Mouse (Mus musculus): ENCODE results near the gene Arap1.

Arap1 gene

DNA sequence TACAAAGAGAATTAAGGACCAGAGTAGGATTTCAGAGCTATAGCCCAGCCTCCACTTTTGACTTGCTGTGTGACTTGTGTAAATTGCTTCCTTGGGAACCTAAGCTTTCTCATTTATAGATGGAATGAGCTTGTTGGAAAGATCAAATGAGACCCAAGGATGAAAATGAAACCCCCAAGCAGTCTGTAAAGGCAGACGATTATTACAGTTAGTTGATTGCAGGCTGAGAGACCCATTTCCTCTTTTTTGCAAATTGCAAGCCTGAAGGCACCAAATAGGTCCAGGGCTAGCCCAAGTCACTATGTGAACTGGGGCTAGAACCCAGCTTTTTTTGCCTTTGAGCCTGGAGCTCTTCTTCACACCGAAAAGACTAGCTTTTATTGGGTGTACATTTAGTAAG lies 36.8 kb upstream of the Arap1 start:
- Histone ChIP-seq H3K4me1 (replicated peaks; ENCODE audit: low read depth, low read length) (peaks cover 19% of the 10 kb centered on the region), H3K9me3 (ENCODE audit: low read length) (no peaks in the 10 kb centered on the region), H3K36me3 (ENCODE audit: insufficient read depth, low read length) (no peaks in the 10 kb centered on the region), H3K27me3 (ENCODE audit: insufficient read depth, low read length) (peaks cover 5% of the 10 kb centered on the region), H3K4me3 (replicated peaks; ENCODE audit: low read length) (peak overlapping the region; percentile 81)
- TF ChIP-seq CTCF (conservative IDR thresholded peaks at IDR 0.05; ENCODE audit: low read length) (no peak), NANOG (IDR thresholded peaks at IDR 0.05; ENCODE audit: borderline replicate concordance, low read length) (no peak), POU5F1 (IDR thresholded peaks at IDR 0.05; ENCODE audit: borderline replicate concordance, low read length) (no peak)

DNA sequence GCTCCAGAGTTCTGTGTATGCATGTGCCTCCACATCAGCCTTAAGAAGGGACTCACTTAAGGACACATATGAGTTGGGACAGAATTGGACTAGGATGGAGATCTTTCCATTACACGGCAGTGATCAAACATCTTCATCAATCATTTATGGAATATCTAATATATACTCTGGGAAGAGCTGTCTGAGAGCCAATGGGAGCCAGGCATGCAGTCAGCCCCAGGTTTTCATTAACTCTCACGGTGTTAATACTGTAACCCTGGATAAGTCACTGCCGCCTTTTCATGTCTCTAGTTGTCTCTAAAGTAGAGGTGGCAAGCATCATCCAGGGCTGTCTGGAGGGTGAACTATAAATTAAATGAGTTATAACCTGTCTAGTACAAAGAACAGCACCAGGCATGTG lies 34.8 kb upstream of the Arap1 start:
- no peaks in the 10 kb centered on the region for H3K36me3 ChIP-seq (ENCODE audit: insufficient read depth, low read length)
- peaks cover 11% of the 10 kb centered on the region for H3K27me3 ChIP-seq (ENCODE audit: insufficient read depth, low read length)
- H3K4me1 ChIP-seq (replicated peaks; ENCODE audit: low read depth, low read length), result peaks cover 25% of the 10 kb centered on the region
- TF ChIP-seq NANOG (IDR thresholded peaks at IDR 0.05; ENCODE audit: borderline replicate concordance, low read length), result no peak
- TF ChIP-seq CTCF (conservative IDR thresholded peaks at IDR 0.05; ENCODE audit: low read length), result no peak
- TF ChIP-seq POU5F1 (IDR thresholded peaks at IDR 0.05; ENCODE audit: borderline replicate concordance, low read length), result no peak
- H3K4me3 ChIP-seq (replicated peaks; ENCODE audit: low read length), result no peak overlapping the region
- no peaks in the 10 kb centered on the region for H3K9me3 ChIP-seq (ENCODE audit: low read length)

DNA sequence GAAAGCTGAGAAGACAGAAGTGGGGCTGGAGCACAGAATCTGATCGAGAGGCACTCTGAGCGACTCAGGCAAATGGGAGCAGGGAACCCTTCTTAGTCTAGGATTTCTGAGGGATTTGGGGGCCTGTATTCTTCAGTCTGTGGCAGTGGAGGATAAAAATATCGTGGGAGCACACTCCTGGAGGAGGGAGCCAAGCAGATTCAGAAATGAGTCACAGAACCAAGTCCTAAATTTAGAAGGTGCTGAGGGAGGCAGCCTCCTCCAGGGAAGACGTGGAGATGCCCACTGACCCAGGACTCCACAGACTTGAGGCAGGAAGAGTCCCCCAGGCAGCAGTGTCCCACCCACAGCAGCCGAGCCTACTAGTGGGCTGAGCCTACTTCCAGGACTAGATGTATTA lies 33.5 kb upstream of the Arap1 start:
- Histone ChIP-seq H3K27me3 (ENCODE audit: insufficient read depth, low read length) (peaks cover 25% of the 10 kb centered on the region), H3K36me3 (ENCODE audit: insufficient read depth, low read length) (no peaks in the 10 kb centered on the region)
- TF ChIP-seq CTCF (conservative IDR thresholded peaks at IDR 0.05; ENCODE audit: low read length), result no peak
- no peak for TF ChIP-seq POU5F1 (IDR thresholded peaks at IDR 0.05; ENCODE audit: borderline replicate concordance, low read length)
- TF ChIP-seq NANOG (IDR thresholded peaks at IDR 0.05; ENCODE audit: borderline replicate concordance, low read length), result no peak

DNA sequence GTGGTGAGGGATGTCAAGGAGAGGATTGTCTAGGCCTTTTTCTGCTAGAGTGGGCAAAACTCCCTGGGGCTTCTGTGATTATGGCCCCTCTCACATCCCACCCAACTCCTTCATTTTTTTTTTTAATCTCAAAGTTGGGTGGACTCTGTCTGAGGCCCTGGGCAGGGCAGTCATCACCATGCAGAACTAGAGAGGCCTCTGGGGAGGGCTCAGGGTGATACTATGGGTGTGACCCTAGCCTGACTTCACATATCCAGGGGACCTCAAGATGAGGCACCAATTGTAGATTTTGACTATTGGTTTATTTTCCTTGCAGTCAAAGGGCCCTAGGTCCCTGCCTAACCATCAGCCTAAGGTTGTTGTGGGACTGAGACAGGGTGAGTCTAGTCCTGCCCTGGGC lies 32.2 kb upstream of the Arap1 start:
- peaks cover 38% of the 10 kb centered on the region for H3K27me3 ChIP-seq (ENCODE audit: insufficient read depth, low read length)
- no peak overlapping the region for H3K4me3 ChIP-seq (replicated peaks; ENCODE audit: low read length)
- H3K9me3 ChIP-seq (ENCODE audit: low read length), result no peaks in the 10 kb centered on the region
- TF ChIP-seq NANOG (IDR thresholded peaks at IDR 0.05; ENCODE audit: borderline replicate concordance, low read length), result no peak
- TF ChIP-seq POU5F1 (IDR thresholded peaks at IDR 0.05; ENCODE audit: borderline replicate concordance, low read length), result no peak
- TF ChIP-seq CTCF (conservative IDR thresholded peaks at IDR 0.05; ENCODE audit: low read length), result no peak
- H3K4me1 ChIP-seq (replicated peaks; ENCODE audit: low read depth, low read length), result peaks cover 20% of the 10 kb centered on the region
- H3K36me3 ChIP-seq (ENCODE audit: insufficient read depth, low read length), result no peaks in the 10 kb centered on the region

More for the DNA sequence above, 33.5 kb upstream of the Arap1 start:
- Histone ChIP-seq H3K9me3 (ENCODE audit: low read length) (no peaks in the 10 kb centered on the region), H3K4me1 (replicated peaks; ENCODE audit: low read depth, low read length) (peaks cover 17% of the 10 kb centered on the region), H3K4me3 (replicated peaks; ENCODE audit: low read length) (no peak overlapping the region)

DNA sequence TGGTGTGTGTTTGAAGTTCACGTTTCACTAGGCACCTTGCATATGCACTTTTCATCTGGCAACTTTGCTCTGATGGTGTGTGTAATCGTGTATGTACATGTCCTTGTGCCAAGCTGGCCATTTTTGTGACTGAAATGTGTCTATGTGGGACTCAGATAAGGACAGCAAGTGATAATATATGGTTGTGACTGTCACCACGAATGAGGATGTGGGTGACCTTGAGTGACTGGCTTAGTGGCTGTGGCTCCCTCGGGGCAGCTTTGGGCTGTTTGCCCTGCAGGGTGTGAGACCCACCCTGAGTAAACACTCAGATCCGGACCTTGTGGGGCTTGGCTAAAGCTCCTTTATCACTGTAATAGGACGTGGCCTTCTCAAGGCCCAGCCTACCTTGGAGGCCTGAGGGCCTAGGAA lies 31.3 kb upstream of the Arap1 start:
- Histone ChIP-seq H3K36me3 (ENCODE audit: insufficient read depth, low read length) (no peaks in the 10 kb centered on the region), H3K4me1 (replicated peaks; ENCODE audit: low read depth, low read length) (peaks cover 18% of the 10 kb centered on the region), H3K9me3 (ENCODE audit: low read length) (no peaks in the 10 kb centered on the region), H3K27me3 (ENCODE audit: insufficient read depth, low read length) (peaks cover 43% of the 10 kb centered on the region), H3K4me3 (replicated peaks; ENCODE audit: low read length) (no peak overlapping the region)
- TF ChIP-seq NANOG (IDR thresholded peaks at IDR 0.05; ENCODE audit: borderline replicate concordance, low read length), result no peak
- TF ChIP-seq POU5F1 (IDR thresholded peaks at IDR 0.05; ENCODE audit: borderline replicate concordance, low read length), result no peak
- no peak for TF ChIP-seq CTCF (conservative IDR thresholded peaks at IDR 0.05; ENCODE audit: low read length)

DNA sequence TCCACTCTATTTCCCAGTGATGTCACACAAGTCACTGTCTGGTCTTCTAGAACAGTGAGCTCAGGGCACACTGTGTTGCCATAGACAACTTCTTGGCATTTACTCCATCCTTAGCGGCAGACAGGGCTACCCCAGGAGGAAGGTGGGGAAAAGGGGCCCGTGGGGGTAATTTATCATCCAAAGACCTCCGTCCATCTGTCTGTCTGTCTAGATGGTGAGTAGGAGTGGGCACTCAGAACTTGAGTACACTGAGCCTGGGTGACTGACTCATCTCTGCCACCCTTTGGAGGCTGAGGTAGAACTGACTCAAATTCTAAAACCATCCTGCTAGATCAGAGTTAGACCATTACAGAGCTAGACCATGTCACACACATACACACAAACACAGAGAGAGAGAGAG lies 30.9 kb upstream of the Arap1 start, which contains the start of gene Stard10:
TSS of gene Stard10 (plus strand) at position 73 of the 400 bp plus-strand sequence.
- Histone ChIP-seq H3K4me3 (replicated peaks; ENCODE audit: low read length) (no peak within 1 kb of the TSS), H3K27me3 (ENCODE audit: insufficient read depth, low read length) (peaks cover 47% of the 10 kb centered on the region), H3K4me1 (replicated peaks; ENCODE audit: low read depth, low read length) (peaks cover 22% of the 10 kb centered on the region), H3K36me3 (ENCODE audit: insufficient read depth, low read length) (no peaks in the 10 kb centered on the region), H3K9me3 (ENCODE audit: low read length) (no peaks in the 10 kb centered on the region)
- TF ChIP-seq POU5F1 (IDR thresholded peaks at IDR 0.05; ENCODE audit: borderline replicate concordance, low read length), result no peak
- no peak for TF ChIP-seq NANOG (IDR thresholded peaks at IDR 0.05; ENCODE audit: borderline replicate concordance, low read length)
- no peak for TF ChIP-seq CTCF (conservative IDR thresholded peaks at IDR 0.05; ENCODE audit: low read length)

DNA sequence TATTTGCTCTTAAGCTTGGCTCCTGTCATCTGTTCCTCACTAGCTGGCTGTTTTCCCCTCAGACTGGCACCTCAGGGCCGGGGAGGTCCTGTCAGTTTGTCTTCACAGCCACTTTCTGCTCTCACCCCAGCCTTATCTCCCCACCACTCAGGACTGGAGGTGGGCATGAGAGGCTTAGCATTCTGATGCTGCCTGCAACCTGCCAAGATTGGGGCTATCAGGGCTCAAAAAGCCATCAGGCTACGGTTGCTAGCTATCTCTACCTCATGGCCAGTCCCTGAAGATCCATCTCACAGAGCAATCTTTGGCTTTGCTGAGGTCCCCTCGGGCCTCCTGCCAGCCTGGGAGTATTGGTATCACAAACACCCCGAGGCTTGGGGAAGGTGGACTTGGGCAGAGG lies 29.0 kb upstream of the Arap1 start:
- Histone ChIP-seq H3K4me3 (replicated peaks; ENCODE audit: low read length) (no peak overlapping the region), H3K4me1 (replicated peaks; ENCODE audit: low read depth, low read length) (peaks cover 34% of the 10 kb centered on the region), H3K27me3 (ENCODE audit: insufficient read depth, low read length) (peaks cover 64% of the 10 kb centered on the region), H3K9me3 (ENCODE audit: low read length) (no peaks in the 10 kb centered on the region), H3K36me3 (ENCODE audit: insufficient read depth, low read length) (no peaks in the 10 kb centered on the region)
- TF ChIP-seq POU5F1 (IDR thresholded peaks at IDR 0.05; ENCODE audit: borderline replicate concordance, low read length), result no peak
- no peak for TF ChIP-seq CTCF (conservative IDR thresholded peaks at IDR 0.05; ENCODE audit: low read length)
- TF ChIP-seq NANOG (IDR thresholded peaks at IDR 0.05; ENCODE audit: borderline replicate concordance, low read length), result no peak

DNA sequence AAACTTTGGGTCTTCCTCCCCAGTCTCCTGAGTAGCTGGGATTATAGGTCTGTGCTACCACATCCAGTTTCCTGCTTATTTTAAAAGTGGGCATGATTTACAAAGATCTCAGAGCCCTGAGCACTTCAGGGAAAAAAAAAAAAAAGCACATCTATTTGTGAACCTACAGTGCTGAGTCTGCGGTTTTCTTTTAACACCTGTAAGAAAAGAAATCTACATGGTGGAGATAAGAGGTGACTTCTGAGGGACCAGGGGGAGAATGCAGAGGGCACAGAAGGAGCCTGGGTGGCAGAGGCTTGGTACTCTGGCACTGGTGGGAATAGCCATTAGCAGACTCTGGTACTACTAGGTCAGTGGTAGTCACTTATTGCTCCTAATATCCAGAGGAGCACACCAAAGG lies 28.1 kb upstream of the Arap1 start:
- H3K4me1 ChIP-seq (replicated peaks; ENCODE audit: low read depth, low read length), result peaks cover 37% of the 10 kb centered on the region
- no peaks in the 10 kb centered on the region for H3K36me3 ChIP-seq (ENCODE audit: insufficient read depth, low read length)
- TF ChIP-seq CTCF (conservative IDR thresholded peaks at IDR 0.05; ENCODE audit: low read length), result no peak
- no peak for TF ChIP-seq POU5F1 (IDR thresholded peaks at IDR 0.05; ENCODE audit: borderline replicate concordance, low read length)
- no peak for TF ChIP-seq NANOG (IDR thresholded peaks at IDR 0.05; ENCODE audit: borderline replicate concordance, low read length)
- H3K9me3 ChIP-seq (ENCODE audit: low read length), result no peaks in the 10 kb centered on the region
- H3K4me3 ChIP-seq (replicated peaks; ENCODE audit: low read length), result no peak overlapping the region; the same call in 1 of the 2 replicates
- peaks cover 73% of the 10 kb centered on the region for H3K27me3 ChIP-seq (ENCODE audit: insufficient read depth, low read length)
